9 mouse cellular contexts compared by ENCODE assay signal in the genomic region with DNA sequence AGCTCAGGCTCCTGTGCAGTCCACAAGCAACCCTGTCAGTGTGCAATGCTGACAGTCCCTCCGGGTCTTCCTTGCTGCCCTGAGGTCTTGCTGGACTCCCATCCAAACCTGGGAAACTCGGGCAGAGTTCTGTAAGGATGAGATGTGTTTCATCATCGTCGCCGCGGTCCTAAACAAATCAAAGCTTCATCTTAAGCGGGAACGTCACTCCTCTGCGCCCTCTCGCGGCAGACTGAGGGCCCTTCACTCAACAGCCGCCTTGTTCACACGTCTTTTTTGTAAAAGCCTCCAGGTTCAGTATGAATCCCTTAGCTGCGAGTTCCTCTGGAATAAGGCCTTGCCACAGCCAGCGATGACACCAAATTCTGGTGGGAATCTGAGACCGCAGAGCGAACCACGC. TPM values are rescaled to one million over a fixed set of nuclear protein-coding genes. Genes with fewer than 3 reads are reported as not detected.
DNase-seq lines count a peak whose midpoint lies in the region; ATAC-seq and TF ChIP-seq lines count a peak whose summit lies in the region.
"Had no signal": no experiment of that assay in that cellular context is flagged by ENCODE, and none has a peak within 500 bp of the region (broad histone marks: within the 10 kb centered on the region; RNA-seq: fewer than 3 reads in every experiment).

No protein-coding gene starts in this region.

- WGBS in forebrain, embryonic 10.5 days: 5% methylated on average over 18 of the region's 18 CpGs
- WGBS in heart, postnatal 0 days: 6% methylated on average over 18 of the region's 18 CpGs
- 7% methylated on average over 18 of the region's 18 CpGs for WGBS in liver, embryonic 14.5 days (ENCODE audit: insufficient replicate concordance)
- WGBS in neural tube, embryonic 14.5 days: 8% methylated on average over 18 of the region's 18 CpGs

- no peak for TF ChIP-seq EP300 in heart, postnatal 0 days (IDR thresholded peaks at IDR 0.05; ENCODE audit: low read depth)
- no peak for TF ChIP-seq EP300 in liver, embryonic 14.5 days (IDR thresholded peaks at IDR 0.05; ENCODE audit: low read depth)

- H3K4me3 ChIP-seq in forebrain, embryonic 10.5 days: peak overlapping the region; percentile 51
- H3K4me3 ChIP-seq in heart, postnatal 0 days (ENCODE audit: low read depth, low read length): no peak overlapping the region
- no peak overlapping the region for H3K4me3 ChIP-seq in liver, embryonic 14.5 days (ENCODE audit: insufficient read depth in 1 of 2, low read depth in 2 of 2, low read length in 2 of 2)
- peak overlapping the region; percentile 20 for H3K4me3 ChIP-seq in neural tube, embryonic 14.5 days (ENCODE audit: low read depth, low read length)
- H3K4me3 ChIP-seq: liver, embryonic 15.5 days had no signal

- H3K4me1 ChIP-seq in forebrain, embryonic 10.5 days: peaks cover 11% of the 10 kb centered on the region
- H3K4me1 ChIP-seq in heart, postnatal 0 days (ENCODE audit: control insufficient read depth, insufficient read depth): no peaks in the 10 kb centered on the region
- H3K4me1 ChIP-seq in liver, embryonic 14.5 days (replicated peaks; ENCODE audit: control insufficient read depth in 2 of 2, insufficient read depth in 2 of 2, low read length in 1 of 2): no peaks in the 10 kb centered on the region
- no peaks in the 10 kb centered on the region for H3K4me1 ChIP-seq in neural tube, embryonic 14.5 days (ENCODE audit: control insufficient read depth, insufficient read depth, low read length)

- peak; percentile 88 for TF ChIP-seq CTCF in heart, postnatal 0 days (IDR thresholded peaks at IDR 0.05; ENCODE audit: low read depth)
- TF ChIP-seq CTCF in liver, embryonic 14.5 days (IDR thresholded peaks at IDR 0.05; ENCODE audit: low read depth): peak; percentile 86

- peak; percentile 64 for DNase-seq in brain, embryonic 18.5 days (ENCODE audit: low read depth, low spot score)
- DNase-seq in forebrain, embryonic 10.5 days (ENCODE audit: extremely low spot score, low spot score): peak; percentile 78
- peak; percentile 60 for DNase-seq in heart, postnatal 0 days (ENCODE audit: low spot score)
- peak; percentile 54 to 85 for DNase-seq in kidney, postnatal 36 days
- peak; percentile 10 to 32 (median 14) for DNase-seq in liver, embryonic 14.5 days (ENCODE audit: low read depth in 3 of 3, low spot score in 3 of 3)
- peak; percentile 20 to 21 for DNase-seq in thymus, adult 18-20 months

- H3K27ac ChIP-seq in forebrain, embryonic 10.5 days: peak overlapping the region; percentile 73; the same call in 1 of the 2 replicates
- H3K27ac ChIP-seq in heart, postnatal 0 days (ENCODE audit: low read depth): no peak overlapping the region
- no peak overlapping the region for H3K27ac ChIP-seq in liver, embryonic 14.5 days
- no peak overlapping the region for H3K27ac ChIP-seq in neural tube, embryonic 14.5 days (ENCODE audit: low read depth, low read length)
- H3K27ac ChIP-seq: liver, embryonic 15.5 days had no signal

- H3K27me3 ChIP-seq in forebrain, embryonic 10.5 days (ENCODE audit: poor library complexity, severe bottlenecking): peaks cover 26% of the 10 kb centered on the region
- peaks cover 21% of the 10 kb centered on the region for H3K27me3 ChIP-seq in heart, postnatal 0 days (ENCODE audit: control insufficient read depth, insufficient read depth, low read length)
- H3K27me3 ChIP-seq in liver, embryonic 14.5 days (ENCODE audit: control insufficient read depth, insufficient read depth, low read length): no peaks in the 10 kb centered on the region; the same call in 1 of the 2 replicates
- H3K27me3 ChIP-seq in neural tube, embryonic 14.5 days (ENCODE audit: control insufficient read depth, insufficient read depth, low read length): no peaks in the 10 kb centered on the region

- H3K4me2 ChIP-seq in heart, postnatal 0 days (ENCODE audit: low read depth, low read length): peak overlapping the region; percentile 59
- no peak overlapping the region; the same call in 1 of the 2 replicates for H3K4me2 ChIP-seq in liver, embryonic 14.5 days (ENCODE audit: low read depth)
- peak overlapping the region; percentile 40 for H3K4me2 ChIP-seq in neural tube, embryonic 14.5 days (ENCODE audit: low read depth, low read length)
- H3K4me2 ChIP-seq: liver, embryonic 15.5 days had no signal

- no peaks in the 10 kb centered on the region for H3K36me3 ChIP-seq in forebrain, embryonic 10.5 days (replicated peaks)
- no peaks in the 10 kb centered on the region for H3K36me3 ChIP-seq in heart, postnatal 0 days (replicated peaks; ENCODE audit: control insufficient read depth, insufficient read depth, low read length)
- H3K36me3 ChIP-seq in liver, embryonic 14.5 days (replicated peaks; ENCODE audit: control insufficient read depth, insufficient read depth, low read depth): no peaks in the 10 kb centered on the region
- H3K36me3 ChIP-seq in neural tube, embryonic 14.5 days (ENCODE audit: control insufficient read depth, insufficient read depth, low read length): no peaks in the 10 kb centered on the region
- H3K36me3 ChIP-seq: liver, embryonic 15.5 days had no signal

- no peak overlapping the region for H3K9ac ChIP-seq in heart, postnatal 0 days (replicated peaks; ENCODE audit: low read depth, low read length)
- H3K9ac ChIP-seq in liver, embryonic 14.5 days (replicated peaks): no peak overlapping the region
- H3K9ac ChIP-seq in neural tube, embryonic 14.5 days (replicated peaks; ENCODE audit: low read depth, low read length): peak overlapping the region; percentile 39
- H3K9ac ChIP-seq: liver, embryonic 15.5 days had no signal

- no peaks in the 10 kb centered on the region for H3K9me3 ChIP-seq in forebrain, embryonic 10.5 days
- H3K9me3 ChIP-seq in heart, postnatal 0 days (replicated peaks; ENCODE audit: control insufficient read depth, low read length): no peaks in the 10 kb centered on the region
- no peaks in the 10 kb centered on the region for H3K9me3 ChIP-seq in liver, embryonic 14.5 days (ENCODE audit: control insufficient read depth, low read length)
- H3K9me3 ChIP-seq in neural tube, embryonic 14.5 days (ENCODE audit: control insufficient read depth, low read length): no peaks in the 10 kb centered on the region
- H3K9me3 ChIP-seq: liver, embryonic 15.5 days had no signal

- ATAC-seq in CD4-positive, CD25-positive, alpha-beta regulatory T cell, adult 4 months: peak; percentile 49
- ATAC-seq in heart, postnatal 0 days (ENCODE audit: insufficient read depth, low read depth): no peak; the same call in 1 of the 2 replicates
- no peak for ATAC-seq in liver, embryonic 14.5 days (ENCODE audit: insufficient read depth)
- no peak for ATAC-seq in neural tube, embryonic 14.5 days (ENCODE audit: low read depth)

RNA-seq across cellular contexts. Expression of gene Gm9936, which starts 0.8 kb away (rescaled TPM):
- polyA plus RNA-seq in CD4-positive, CD25-positive, alpha-beta regulatory T cell, adult 4 months (2017; shearing (Covaris generic)): not detected
- polyA plus RNA-seq in forebrain, embryonic 10.5 days (2016; fragmentation: Nextera tagmentation; extraction: Ambion mirVana): 0.14 and 0.15 TPM in 2 replicates
- not detected in 2 replicates for total RNA-seq in heart, postnatal 0 days (2014; rRNA removed; ENCODE audit: low replicate concordance)
- polyA plus RNA-seq in heart, postnatal 0 days (2015; fragmentation: Nextera tagmentation; extraction: Ambion mirVana): not detected in 2 replicates
- polyA plus RNA-seq in liver, embryonic 14.5 days (2012; rRNA removed): not detected in 2 replicates
- not detected in 2 replicates for polyA plus RNA-seq in liver, embryonic 14.5 days (2014; fragmentation: Nextera tagmentation; extraction: Ambion mirVana)
- 2.3 and 3.5 TPM in 2 replicates for polyA plus RNA-seq in neural tube, embryonic 14.5 days (2014; fragmentation: Nextera tagmentation; extraction: Ambion mirVana)
- polyA plus RNA-seq: liver, embryonic 15.5 days had no signal

RNA-seq across cellular contexts. Expression of gene 4930519G04Rik, which starts 5.8 kb away (rescaled TPM):
- not detected for polyA plus RNA-seq in CD4-positive, CD25-positive, alpha-beta regulatory T cell, adult 4 months (2017; shearing (Covaris generic))
- polyA plus RNA-seq in forebrain, embryonic 10.5 days (2016; fragmentation: Nextera tagmentation; extraction: Ambion mirVana): not detected in 2 replicates
- total RNA-seq in heart, postnatal 0 days (2014; rRNA removed; ENCODE audit: low replicate concordance): not detected in 2 replicates
- not detected in 2 replicates for polyA plus RNA-seq in heart, postnatal 0 days (2015; fragmentation: Nextera tagmentation; extraction: Ambion mirVana)
- polyA plus RNA-seq in liver, embryonic 14.5 days (2012; rRNA removed): not detected in 2 replicates
- not detected in 2 replicates for polyA plus RNA-seq in liver, embryonic 14.5 days (2014; fragmentation: Nextera tagmentation; extraction: Ambion mirVana)
- not detected in 2 replicates for polyA plus RNA-seq in neural tube, embryonic 14.5 days (2014; fragmentation: Nextera tagmentation; extraction: Ambion mirVana)
- polyA plus RNA-seq: liver, embryonic 15.5 days had no signal

RNA-seq across cellular contexts. Expression of gene 1500011B03Rik, which starts 36.0 kb away (rescaled TPM):
- 10 to 100 TPM; 51.9 to 57.3 TPM for polyA plus RNA-seq in CD4-positive, CD25-positive, alpha-beta regulatory T cell, adult 4 months (2017; shearing (Covaris generic))
- 118 and 119 TPM in 2 replicates for polyA plus RNA-seq in forebrain, embryonic 10.5 days (2016; fragmentation: Nextera tagmentation; extraction: Ambion mirVana)
- 31.3 and 49.2 TPM in 2 replicates for total RNA-seq in heart, postnatal 0 days (2014; rRNA removed; ENCODE audit: low replicate concordance)
- 35.3 and 37.2 TPM in 2 replicates for polyA plus RNA-seq in heart, postnatal 0 days (2015; fragmentation: Nextera tagmentation; extraction: Ambion mirVana)
- polyA plus RNA-seq in liver, embryonic 14.5 days (2012; rRNA removed): 15.5 and 17.5 TPM in 2 replicates
- 31.9 and 36.0 TPM in 2 replicates for polyA plus RNA-seq in liver, embryonic 14.5 days (2014; fragmentation: Nextera tagmentation; extraction: Ambion mirVana)
- polyA plus RNA-seq in neural tube, embryonic 14.5 days (2014; fragmentation: Nextera tagmentation; extraction: Ambion mirVana): 298 and 351 TPM in 2 replicates

RNA-seq across cellular contexts. Expression of gene Oasl2, which starts 37.5 kb away (rescaled TPM):
- 10 to 100 TPM; 19.0 to 21.2 TPM for polyA plus RNA-seq in CD4-positive, CD25-positive, alpha-beta regulatory T cell, adult 4 months (2017; shearing (Covaris generic))
- 0.34 and 0.45 TPM in 2 replicates for polyA plus RNA-seq in forebrain, embryonic 10.5 days (2016; fragmentation: Nextera tagmentation; extraction: Ambion mirVana)
- total RNA-seq in heart, postnatal 0 days (2014; rRNA removed; ENCODE audit: low replicate concordance): 11.4 and 14.9 TPM in 2 replicates
- polyA plus RNA-seq in heart, postnatal 0 days (2015; fragmentation: Nextera tagmentation; extraction: Ambion mirVana): 6.5 and 9.2 TPM in 2 replicates
- 1.3 TPM in 2 replicates for polyA plus RNA-seq in liver, embryonic 14.5 days (2012; rRNA removed)
- 2.0 and 2.1 TPM in 2 replicates for polyA plus RNA-seq in liver, embryonic 14.5 days (2014; fragmentation: Nextera tagmentation; extraction: Ambion mirVana)
- polyA plus RNA-seq in neural tube, embryonic 14.5 days (2014; fragmentation: Nextera tagmentation; extraction: Ambion mirVana): 3.2 and 4.3 TPM in 2 replicates

Comparison
In these comparisons a context has a peak if more than half of its experiments do, and no peak if none do; other contexts are left out.
1. DNase-seq: peak in every context shown above with its lines; median percentile 78 in forebrain, embryonic 10.5 days; 70 in kidney, postnatal 36 days; 64 in brain, embryonic 18.5 days; 60 in heart, postnatal 0 days; 20 in thymus, adult 18-20 months; 14 in liver, embryonic 14.5 days.
2. H3K4me3 ChIP-seq: peak in forebrain, embryonic 10.5 days (single experiment) and neural tube, embryonic 14.5 days (single experiment); none in heart, postnatal 0 days (single experiment) and liver, embryonic 14.5 days (0 of 2).